ENCODE assay signal across 15 mouse cellular contexts in genomic region chr2:149997657-149998056, GRCm38 (mm10).
DNase-seq lines count a peak whose midpoint lies in the region; ATAC-seq lines count a peak whose summit lies in the region.
"Had no signal": no experiment of that assay in that cellular context is flagged by ENCODE, and none has a peak within 500 bp of the region (broad histone marks: within the 10 kb centered on the region; RNA-seq: fewer than 3 reads in every experiment).

No protein-coding gene starts in this region.

- no peak overlapping the region for H3K4me2 ChIP-seq in forebrain, embryonic 15.5 days (replicated peaks)
- no peak overlapping the region for H3K4me2 ChIP-seq in forebrain, embryonic 16.5 days (ENCODE audit: low read length)
- no peak overlapping the region for H3K4me2 ChIP-seq in lung, embryonic 15.5 days
- H3K4me2 ChIP-seq in embryonic facial prominence, embryonic 14.5 days (ENCODE audit: low read depth, low read length) = no peak overlapping the region
- no peak overlapping the region for H3K4me2 ChIP-seq in neural tube, embryonic 14.5 days (ENCODE audit: low read depth, low read length)
- H3K4me2 ChIP-seq: hindbrain, embryonic 14.5 days; liver, embryonic 11.5 days; midbrain, embryonic 15.5 days had no signal

- WGBS in forebrain, embryonic 15.5 days = 85% methylated on average over 2 of the region's 2 CpGs
- WGBS in forebrain, embryonic 16.5 days = 89% methylated on average over 2 of the region's 2 CpGs
- 81% methylated on average over 2 of the region's 2 CpGs for WGBS in lung, embryonic 15.5 days
- WGBS in embryonic facial prominence, embryonic 14.5 days = 62% methylated on average over 2 of the region's 2 CpGs
- WGBS in neural tube, embryonic 14.5 days = 84% methylated on average over 2 of the region's 2 CpGs

- H3K4me3 ChIP-seq in forebrain, embryonic 15.5 days = no peak overlapping the region
- no peak overlapping the region for H3K4me3 ChIP-seq in forebrain, embryonic 16.5 days (replicated peaks; ENCODE audit: low read length)
- H3K4me3 ChIP-seq in lung, embryonic 15.5 days = no peak overlapping the region
- H3K4me3 ChIP-seq in embryonic facial prominence, embryonic 14.5 days (ENCODE audit: low read depth, low read length) = no peak overlapping the region
- H3K4me3 ChIP-seq in neural tube, embryonic 14.5 days (ENCODE audit: low read depth, low read length) = no peak overlapping the region
- H3K4me3 ChIP-seq: heart, adult 2 months; layer of hippocampus, adult 2 months; midbrain, embryonic 15.5 days had no signal

- H3K27me3 ChIP-seq in forebrain, embryonic 15.5 days = no peaks in the 10 kb centered on the region
- no peaks in the 10 kb centered on the region for H3K27me3 ChIP-seq in forebrain, embryonic 16.5 days (replicated peaks; ENCODE audit: control insufficient read depth, insufficient read depth, low read length)
- no peaks in the 10 kb centered on the region for H3K27me3 ChIP-seq in lung, embryonic 15.5 days
- no peaks in the 10 kb centered on the region for H3K27me3 ChIP-seq in embryonic facial prominence, embryonic 14.5 days (replicated peaks; ENCODE audit: control insufficient read depth, insufficient read depth, low read length)
- H3K27me3 ChIP-seq in neural tube, embryonic 14.5 days (ENCODE audit: control insufficient read depth, insufficient read depth, low read length) = no peaks in the 10 kb centered on the region
- H3K27me3 ChIP-seq: midbrain, embryonic 15.5 days had no signal

- no peak for DNase-seq in lung, postnatal 25 days (ENCODE audit: low spot score)
- DNase-seq in embryonic facial prominence, embryonic 14.5 days (ENCODE audit: low spot score) = peak; percentile 27
- DNase-seq: heart, adult 2 months; kidney, adult 9 months; lung, postnatal 36 days; thymus, postnatal 36 days had no signal

- H3K9ac ChIP-seq in forebrain, embryonic 15.5 days (replicated peaks) = no peak overlapping the region
- H3K9ac ChIP-seq in forebrain, embryonic 16.5 days (replicated peaks; ENCODE audit: low read depth, low read length) = no peak overlapping the region
- no peak overlapping the region for H3K9ac ChIP-seq in lung, embryonic 15.5 days
- H3K9ac ChIP-seq in embryonic facial prominence, embryonic 14.5 days (ENCODE audit: low read depth, low read length) = no peak overlapping the region
- H3K9ac ChIP-seq in neural tube, embryonic 14.5 days (replicated peaks; ENCODE audit: low read depth, low read length) = no peak overlapping the region
- H3K9ac ChIP-seq: hindbrain, embryonic 14.5 days; midbrain, embryonic 15.5 days had no signal

- H3K27ac ChIP-seq in forebrain, embryonic 15.5 days (replicated peaks) = no peak overlapping the region
- no peak overlapping the region for H3K27ac ChIP-seq in forebrain, embryonic 16.5 days (ENCODE audit: low read length)
- no peak overlapping the region for H3K27ac ChIP-seq in lung, embryonic 15.5 days
- 0 out of 2 replicates have a peak overlapping the region, but pooled peaks have one; percentile 10 for H3K27ac ChIP-seq in embryonic facial prominence, embryonic 14.5 days (replicated peaks; ENCODE audit: low read depth, low read length)
- H3K27ac ChIP-seq in neural tube, embryonic 14.5 days (ENCODE audit: low read depth, low read length) = peak overlapping the region; percentile 53; the same call in 1 of the 2 replicates
- H3K27ac ChIP-seq: heart, adult 2 months; hindbrain, embryonic 14.5 days; layer of hippocampus, adult 2 months; midbrain, embryonic 15.5 days had no signal

- H3K9me3 ChIP-seq in forebrain, embryonic 15.5 days = no peaks in the 10 kb centered on the region
- no peaks in the 10 kb centered on the region for H3K9me3 ChIP-seq in forebrain, embryonic 16.5 days (ENCODE audit: control insufficient read depth, low read length)
- no peaks in the 10 kb centered on the region for H3K9me3 ChIP-seq in lung, embryonic 15.5 days
- no peaks in the 10 kb centered on the region for H3K9me3 ChIP-seq in embryonic facial prominence, embryonic 14.5 days (ENCODE audit: control insufficient read depth, low read length)
- H3K9me3 ChIP-seq in neural tube, embryonic 14.5 days (ENCODE audit: control insufficient read depth, low read length) = no peaks in the 10 kb centered on the region
- H3K9me3 ChIP-seq: midbrain, embryonic 15.5 days had no signal

- no peaks in the 10 kb centered on the region for H3K36me3 ChIP-seq in forebrain, embryonic 15.5 days
- no peaks in the 10 kb centered on the region for H3K36me3 ChIP-seq in forebrain, embryonic 16.5 days (ENCODE audit: control insufficient read depth, insufficient read depth)
- no peaks in the 10 kb centered on the region for H3K36me3 ChIP-seq in lung, embryonic 15.5 days
- no peaks in the 10 kb centered on the region for H3K36me3 ChIP-seq in embryonic facial prominence, embryonic 14.5 days (ENCODE audit: control insufficient read depth, insufficient read depth, low read length)
- no peaks in the 10 kb centered on the region for H3K36me3 ChIP-seq in neural tube, embryonic 14.5 days (ENCODE audit: control insufficient read depth, insufficient read depth, low read length)
- H3K36me3 ChIP-seq: midbrain, embryonic 15.5 days had no signal

- 0 out of 2 replicates have a peak, but pooled peaks have one; percentile 19 for ATAC-seq in forebrain, embryonic 15.5 days (replicated peaks)
- no peak for ATAC-seq in forebrain, embryonic 16.5 days
- ATAC-seq in lung, embryonic 15.5 days (ENCODE audit: borderline replicate concordance, extremely low read depth, low FRiP score, low TSS enrichment) = peak; percentile 66; the same call in 1 of the 2 replicates
- no peak for ATAC-seq in embryonic facial prominence, embryonic 14.5 days (ENCODE audit: low read depth)
- no peak for ATAC-seq in neural tube, embryonic 14.5 days (ENCODE audit: low read depth)
- no peak for ATAC-seq in monocyte, adult 5-6 weeks (replicated peaks; ENCODE audit: insufficient number of reproducible peaks, low FRiP score, low TSS enrichment, poor library complexity, severe bottlenecking)
- ATAC-seq: midbrain, embryonic 15.5 days had no signal

- peaks cover 4% of the 10 kb centered on the region; the same call in 1 of the 2 replicates for H3K4me1 ChIP-seq in forebrain, embryonic 15.5 days
- H3K4me1 ChIP-seq in forebrain, embryonic 16.5 days (replicated peaks; ENCODE audit: control insufficient read depth, insufficient read depth, low read length) = 0 out of 2 replicates have a peak, but pooled peaks cover 2% of the 10 kb centered on the region
- peaks cover 11% of the 10 kb centered on the region for H3K4me1 ChIP-seq in lung, embryonic 15.5 days
- H3K4me1 ChIP-seq in embryonic facial prominence, embryonic 14.5 days (ENCODE audit: control insufficient read depth, insufficient read depth, low read length) = 0 out of 2 replicates have a peak, but pooled peaks cover 3% of the 10 kb centered on the region
- H3K4me1 ChIP-seq in neural tube, embryonic 14.5 days (ENCODE audit: control insufficient read depth, insufficient read depth, low read length) = peaks cover 9% of the 10 kb centered on the region; the same call in 1 of the 2 replicates
- H3K4me1 ChIP-seq: midbrain, embryonic 15.5 days had no signal

Comparison
In these comparisons a context has a peak if more than half of its experiments do, and no peak if none do; other contexts are left out.
1. ATAC-seq: peak in forebrain, embryonic 15.5 days (single experiment) and lung, embryonic 15.5 days (single experiment); none in forebrain, embryonic 16.5 days (single experiment), embryonic facial prominence, embryonic 14.5 days (single experiment), neural tube, embryonic 14.5 days (single experiment) and monocyte, adult 5-6 weeks (single experiment).
2. H3K27ac ChIP-seq: peak in embryonic facial prominence, embryonic 14.5 days (single experiment) and neural tube, embryonic 14.5 days (single experiment); none in forebrain, embryonic 15.5 days (single experiment), forebrain, embryonic 16.5 days (single experiment) and lung, embryonic 15.5 days (single experiment).